Mouse (Mus musculus): ENCODE data around the gene Exoc4. TPM values are rescaled to one million over a fixed set of nuclear protein-coding genes. Genes with fewer than 3 reads are reported as not detected.

Gene Exoc4
- total and polyA plus RNA-seq, 3 experiments, result 31.2 to 46.4 (median 41.9) TPM

- Histone ChIP-seq H3K27ac (ENCODE audit: insufficient read depth, low read depth) (no peak overlapping the region), H3K4me1 (ENCODE audit: control insufficient read depth in 1 of 2, insufficient read depth in 2 of 2) (peaks cover 0 to 7% of the 10 kb centered on the region in 2 experiments; a peak in 2 of 4 replicates), H3K9ac (ENCODE audit: insufficient read depth, low read depth) (no peak overlapping the region), H3K4me2 (ENCODE audit: insufficient read depth, low read depth, poor library complexity, severe bottlenecking) (no peak overlapping the region), H3K4me3 (replicated peaks in 1 of 3; ENCODE audit: low read depth in 2 of 3, low read length in 2 of 3, poor library complexity in 1 of 3) (no peak overlapping the region), H3K27me3 (replicated peaks) (no peaks in the 10 kb centered on the region), H3K36me3 (replicated peaks in 1 of 2; ENCODE audit: control insufficient read depth in 1 of 2, insufficient read depth in 1 of 2, low read length in 1 of 2) (peaks cover 5 to 26% of the 10 kb centered on the region in 2 experiments), H3K9me3 (replicated peaks; ENCODE audit: low read length) (no peaks in the 10 kb centered on the region), H3K79me2 (replicated peaks; ENCODE audit: control insufficient read depth, extremely low read depth, insufficient read depth, poor library complexity, severe bottlenecking) (no peaks in the 10 kb centered on the region)
- in situ Hi-C loops (cut with MboI; ENCODE audit: low pct_ligation_motif_present, low pct_unique_long_range_greater_than_20kb, low sequenced_read_pairs) (no loop called here), dilution Hi-C loops (cut with MboI; ENCODE audit: extremely low pct_ligation_motif_present, extremely low pct_unique_long_range_greater_than_20kb, low sequenced_read_pairs) (no loop called here)
- TF ChIP-seq POLR2A (IDR thresholded peaks at IDR 0.05; ENCODE audit: low read depth, low read length) (no peak), PAX5 (IDR thresholded peaks at IDR 0.05; ENCODE audit: low read length) (no peak), RAD21 (IDR thresholded peaks at IDR 0.05; ENCODE audit: low read depth, low read length) (peak; percentile 35), NRF1 (IDR thresholded peaks at IDR 0.05; ENCODE audit: low read depth, low read length) (no peak), CTCF (conservative IDR thresholded peaks at IDR 0.05 in 1 of 2, IDR thresholded peaks at IDR 0.05 in 1 of 2; ENCODE audit: low read depth in 2 of 2, low read length in 2 of 2) (peak in 1 of 2 experiments; percentile 50; a peak in 2 of 4 replicates), MAX (IDR thresholded peaks at IDR 0.05; ENCODE audit: low read length) (0 out of 2 replicates have a peak, but pooled peaks have one; percentile 18), SMC3 (IDR thresholded peaks at IDR 0.05; ENCODE audit: low read depth, low read length) (peak; percentile 25), EP300 (IDR thresholded peaks at IDR 0.05; ENCODE audit: low read length) (no peak)
- DNase-seq (ENCODE audit: extremely low read depth), result peak; percentile 36
These were observed 74.0 kb downstream of the Exoc4 start for GRCm38 (mm10) chr6:33322849-33323248.

GRCm38 (mm10) chr6:33323386-33323785 is 74.5 kb downstream of the Exoc4 start:
- Histone ChIP-seq H3K4me2 (ENCODE audit: insufficient read depth, low read depth, poor library complexity, severe bottlenecking) (no peak overlapping the region), H3K9me3 (replicated peaks; ENCODE audit: low read length) (no peaks in the 10 kb centered on the region), H3K27me3 (replicated peaks) (no peaks in the 10 kb centered on the region), H3K4me1 (ENCODE audit: control insufficient read depth in 1 of 2, insufficient read depth in 2 of 2) (peaks cover 0 to 7% of the 10 kb centered on the region in 2 experiments; a peak in 2 of 4 replicates), H3K79me2 (replicated peaks; ENCODE audit: control insufficient read depth, extremely low read depth, insufficient read depth, poor library complexity, severe bottlenecking) (no peaks in the 10 kb centered on the region), H3K36me3 (replicated peaks in 1 of 2; ENCODE audit: control insufficient read depth in 1 of 2, insufficient read depth in 1 of 2, low read length in 1 of 2) (peaks cover 5 to 26% of the 10 kb centered on the region in 2 experiments), H3K4me3 (replicated peaks in 1 of 3; ENCODE audit: low read depth in 2 of 3, low read length in 2 of 3, poor library complexity in 1 of 3) (no peak overlapping the region), H3K9ac (ENCODE audit: insufficient read depth, low read depth) (no peak overlapping the region), H3K27ac (ENCODE audit: insufficient read depth, low read depth) (no peak overlapping the region)
- no peak for DNase-seq (ENCODE audit: extremely low read depth)
- in situ Hi-C loops (cut with MboI; ENCODE audit: low pct_ligation_motif_present, low pct_unique_long_range_greater_than_20kb, low sequenced_read_pairs), result no loop called here
- dilution Hi-C loops (cut with MboI; ENCODE audit: extremely low pct_ligation_motif_present, extremely low pct_unique_long_range_greater_than_20kb, low sequenced_read_pairs), result no loop called here
- TF ChIP-seq HCFC1 (IDR thresholded peaks at IDR 0.05; ENCODE audit: low read depth, low read length), result no peak
- no peak for TF ChIP-seq JUND (conservative IDR thresholded peaks at IDR 0.05; ENCODE audit: low read depth, low read length)

DNA sequence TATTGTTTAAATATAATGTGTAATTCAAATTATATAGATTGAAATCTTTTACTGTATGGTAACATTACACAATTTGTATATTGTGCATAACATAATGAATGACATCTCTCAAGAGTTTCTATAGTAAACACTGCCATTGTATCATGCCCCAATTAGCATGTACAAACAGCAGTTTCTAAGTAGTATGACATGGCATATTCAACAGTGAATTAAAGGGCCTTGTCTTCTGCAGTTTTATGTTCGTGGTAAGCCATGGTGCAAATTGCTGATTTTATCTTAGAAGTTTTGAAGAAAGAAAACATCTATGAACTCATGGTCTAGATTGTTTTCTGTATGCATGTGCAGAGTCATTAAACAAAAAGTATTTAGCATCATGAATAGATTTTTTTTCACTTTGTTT is 79.4 kb downstream of the Exoc4 start:
- no peaks in the 10 kb centered on the region for H3K9me3 ChIP-seq (replicated peaks; ENCODE audit: low read length)

More for the DNA sequence above, 79.4 kb downstream of the Exoc4 start:
- TF ChIP-seq ZMIZ1 (IDR thresholded peaks at IDR 0.05; ENCODE audit: low read depth, low read length) (no peak), SMC3 (IDR thresholded peaks at IDR 0.05; ENCODE audit: low read depth, low read length) (no peak), ZC3H11A (IDR thresholded peaks at IDR 0.05; ENCODE audit: low read depth, low read length) (no peak), USF1 (IDR thresholded peaks at IDR 0.05; ENCODE audit: low read depth, low read length) (no peak), MYC (IDR thresholded peaks at IDR 0.05; ENCODE audit: low read depth, low read length) (no peak), CHD2 (IDR thresholded peaks at IDR 0.05; ENCODE audit: low read length) (no peak), USF2 (conservative IDR thresholded peaks at IDR 0.05; ENCODE audit: low read depth, low read length) (no peak), E2F4 (IDR thresholded peaks at IDR 0.05; ENCODE audit: insufficient replicate concordance, low read depth, low read length) (no peak), BHLHE40 (IDR thresholded peaks at IDR 0.05; ENCODE audit: low read depth, low read length) (no peak), HCFC1 (IDR thresholded peaks at IDR 0.05; ENCODE audit: low read depth, low read length) (no peak), MXI1 (IDR thresholded peaks at IDR 0.05; ENCODE audit: low read depth, low read length) (no peak)
- in situ Hi-C loops (cut with MboI; ENCODE audit: low pct_ligation_motif_present, low pct_unique_long_range_greater_than_20kb, low sequenced_read_pairs), result no loop called here
- Histone ChIP-seq H3K4me1 (ENCODE audit: control insufficient read depth in 1 of 2, insufficient read depth in 2 of 2) (no peaks in the 10 kb centered on the region), H3K36me3 (replicated peaks in 1 of 2; ENCODE audit: control insufficient read depth in 1 of 2, insufficient read depth in 1 of 2, low read length in 1 of 2) (peaks cover 3 to 17% of the 10 kb centered on the region in 2 experiments), H3K9ac (ENCODE audit: insufficient read depth, low read depth) (no peak overlapping the region), H3K4me2 (ENCODE audit: insufficient read depth, low read depth, poor library complexity, severe bottlenecking) (no peak overlapping the region), H3K79me2 (replicated peaks; ENCODE audit: control insufficient read depth, extremely low read depth, insufficient read depth, poor library complexity, severe bottlenecking) (no peaks in the 10 kb centered on the region), H3K4me3 (replicated peaks in 1 of 3; ENCODE audit: low read depth in 2 of 3, low read length in 2 of 3, poor library complexity in 1 of 3) (no peak overlapping the region), H3K27ac (ENCODE audit: insufficient read depth, low read depth) (no peak overlapping the region), H3K27me3 (replicated peaks) (no peaks in the 10 kb centered on the region)
- dilution Hi-C loops (cut with MboI; ENCODE audit: extremely low pct_ligation_motif_present, extremely low pct_unique_long_range_greater_than_20kb, low sequenced_read_pairs), result no loop called here
- DNase-seq (ENCODE audit: extremely low read depth), result no peak
